Mouse (Mus musculus) myocyte (in vitro differentiated cells): Measurements from ENCODE around the gene Atp8b3. TPM values are rescaled to one million over a fixed set of nuclear protein-coding genes. Genes with fewer than 3 reads are reported as not detected.

Source experiments
- H3K27me3 ChIP-seq: one replicate; pipeline ENCODE4 v1.6.1; 2011; ENCODE audit not compliant: control insufficient read depth, insufficient read depth, insufficient read length
- H3K36me3 ChIP-seq: one replicate; pipeline ENCODE4 v1.6.1; 2011; ENCODE audit not compliant: control insufficient read depth, insufficient read depth
- H3K4me2 ChIP-seq: one replicate; pipeline ENCODE4 v1.6.1; 2011; ENCODE audit warnings: low read depth, control low read depth
- H3K4me3 ChIP-seq: one replicate; pipeline ENCODE4 v1.5.1; 2011; ENCODE audit warnings: mild to moderate bottlenecking, control low read depth, moderate library complexity
- H3K79me2 ChIP-seq: one replicate; pipeline ENCODE4 v1.6.1; 2011; ENCODE audit not compliant: control insufficient read depth, insufficient read depth
- H3ac ChIP-seq: one replicate; pipeline ENCODE4 v1.6.1; 2011; ENCODE audit not compliant: control insufficient read depth, insufficient read length
- CEBPB ChIP-seq: IDR thresholded peaks from 2 replicates; pipeline ENCODE4 v1.6.1; 2011; ENCODE audit warnings: mild to moderate bottlenecking, moderate library complexity; ENCODE audit not compliant: poor library complexity, insufficient read depth, severe bottlenecking
- E2F4 ChIP-seq: IDR thresholded peaks from one replicate; pipeline ENCODE4 v1.6.1; 2011; ENCODE audit warnings: mild to moderate bottlenecking, control low read depth, moderate library complexity; ENCODE audit not compliant: insufficient read depth
- MAX ChIP-seq: IDR thresholded peaks from one replicate; pipeline ENCODE4 v1.6.1; 2011; ENCODE audit warnings: low read depth, mild to moderate bottlenecking, control low read depth
- MYOD1 ChIP-seq, 3 experiments: IDR thresholded peaks; one replicate each; pipeline ENCODE4 v1.6.1; 2011; ENCODE audit warnings: control low read depth in 2 of 3, low read depth in 2 of 3, mild to moderate bottlenecking in 2 of 3, moderate library complexity in 1 of 3; ENCODE audit not compliant: insufficient read length in 2 of 3, control insufficient read depth in 1 of 3
- MYOG ChIP-seq, 3 experiments: IDR thresholded peaks; one replicate each; pipeline ENCODE4 v1.6.1; 2011; ENCODE audit warnings: control low read depth in 2 of 3, low read depth in 2 of 3, mild to moderate bottlenecking in 2 of 3; ENCODE audit not compliant: insufficient read length in 2 of 3, control insufficient read depth in 1 of 3, insufficient read depth in 1 of 3
- POLR2A ChIP-seq: IDR thresholded peaks from one replicate; pipeline ENCODE4 v1.6.1; 2011; ENCODE audit warnings: low read depth, mild to moderate bottlenecking, control low read depth, moderate library complexity; ENCODE audit not compliant: insufficient read length
- POLR2AphosphoS2 ChIP-seq: IDR thresholded peaks from one replicate; pipeline ENCODE4 v1.6.1; 2011; ENCODE audit warnings: low read depth, control low read depth; ENCODE audit not compliant: insufficient read length
- REST ChIP-seq: IDR thresholded peaks from one replicate; pipeline ENCODE4 v1.6.1; 2011; ENCODE audit warnings: mild to moderate bottlenecking, control low read depth, moderate library complexity; ENCODE audit not compliant: insufficient read depth, insufficient read length
- SRF ChIP-seq: IDR thresholded peaks from one replicate; pipeline ENCODE4 v1.6.1; 2011; ENCODE audit warnings: low read depth; ENCODE audit not compliant: control insufficient read depth, insufficient read length
- TCF12 ChIP-seq: IDR thresholded peaks from one replicate; pipeline ENCODE4 v1.6.1; 2011; ENCODE audit warnings: mild to moderate bottlenecking, control low read depth; ENCODE audit not compliant: poor library complexity, insufficient read depth, severe bottlenecking
- TCF3 ChIP-seq: IDR thresholded peaks from one replicate; pipeline ENCODE4 v1.6.1; 2011; ENCODE audit warnings: low read depth, control low read depth; ENCODE audit not compliant: insufficient read length
- USF1 ChIP-seq: IDR thresholded peaks from one replicate; pipeline ENCODE4 v1.6.1; 2011; ENCODE audit warnings: low read depth, mild to moderate bottlenecking, control low read depth, moderate library complexity
- polyA plus RNA-seq: library from polyadenylated mRNA; unstranded; fragments of >200 nt; fragmentation: generic; extraction: Trizol; gene quantifications from one replicate; pipeline ENCODE4 v1.2.1, GENCODE M21; 2012; ENCODE audit warnings: missing spikeins

Atp8b3 gene
- polyA plus RNA-seq, 1 experiment, result 0.08 TPM

GRCm38 (mm10) chr10:80509412-80510272, 29.3 kb downstream of the Atp8b3 start:
- peaks cover 26% of the 10 kb centered on the region for H3K27me3 ChIP-seq

GRCm38 (mm10) chr10:80506222-80506621, 32.7 kb downstream of the Atp8b3 start:
- TF ChIP-seq USF1, result no peak
- no peak for TF ChIP-seq REST
- TF ChIP-seq TCF3, result no peak
- TF ChIP-seq SRF, result no peak
- no peak for TF ChIP-seq CEBPB
- no peak for TF ChIP-seq MAX
- TF ChIP-seq TCF12, result no peak
- no peak for TF ChIP-seq E2F4
- TF ChIP-seq MYOG (IDR thresholded peaks at IDR 0.05; ENCODE audit: control insufficient read depth in 1 of 3, insufficient read depth in 1 of 3, insufficient read length in 2 of 3, low read depth in 2 of 3), result no peak
- TF ChIP-seq MYOD1 (IDR thresholded peaks at IDR 0.05; ENCODE audit: control insufficient read depth in 1 of 3, insufficient read length in 2 of 3, low read depth in 2 of 3), result no peak
- no peak overlapping the region for H3ac ChIP-seq
- H3K27me3 ChIP-seq, result peaks cover 22% of the 10 kb centered on the region
- no peaks in the 10 kb centered on the region for H3K79me2 ChIP-seq
- no peak overlapping the region for H3K4me3 ChIP-seq
- H3K4me2 ChIP-seq, result no peak overlapping the region
- H3K36me3 ChIP-seq, result no peaks in the 10 kb centered on the region

More at GRCm38 (mm10) chr10:80509412-80510272, 29.3 kb downstream of the Atp8b3 start:
- no peak for TF ChIP-seq TCF12
- TF ChIP-seq USF1, result no peak
- no peak for TF ChIP-seq POLR2A
- no peak for TF ChIP-seq CEBPB
- TF ChIP-seq E2F4, result no peak
- peak in 2 of 3 experiments; percentile 28 to 63 for TF ChIP-seq MYOD1 (IDR thresholded peaks at IDR 0.05; ENCODE audit: control insufficient read depth in 1 of 3, insufficient read length in 2 of 3, low read depth in 2 of 3)
- TF ChIP-seq MAX, result no peak
- TF ChIP-seq TCF3, result no peak
- no peak for TF ChIP-seq SRF
- peak in 1 of 3 experiments; percentile 33 for TF ChIP-seq MYOG (IDR thresholded peaks at IDR 0.05; ENCODE audit: control insufficient read depth in 1 of 3, insufficient read depth in 1 of 3, insufficient read length in 2 of 3, low read depth in 2 of 3)
- TF ChIP-seq REST, result no peak
- TF ChIP-seq POLR2AphosphoS2, result no peak
- peak overlapping the region; percentile 99 for H3K4me2 ChIP-seq
- no peaks in the 10 kb centered on the region for H3K36me3 ChIP-seq
- H3K79me2 ChIP-seq, result no peaks in the 10 kb centered on the region
- peak overlapping the region; percentile 17 for H3K4me3 ChIP-seq
- H3ac ChIP-seq, result no peak overlapping the region

- TF ChIP-seq SRF, result no peak
- no peak for TF ChIP-seq POLR2A
- TF ChIP-seq USF1, result no peak
- TF ChIP-seq TCF3, result no peak
- no peak for TF ChIP-seq MYOD1 (IDR thresholded peaks at IDR 0.05; ENCODE audit: control insufficient read depth in 1 of 3, insufficient read length in 2 of 3, low read depth in 2 of 3)
- no peak for TF ChIP-seq REST
- no peak for TF ChIP-seq MAX
- TF ChIP-seq CEBPB, result no peak
- Histone ChIP-seq H3K4me2 (no peak overlapping the region), H3ac (no peak overlapping the region), H3K27me3 (peaks cover 37% of the 10 kb centered on the region), H3K36me3 (no peaks in the 10 kb centered on the region), H3K4me3 (no peak overlapping the region), H3K79me2 (no peaks in the 10 kb centered on the region)
Observed at GRCm38 (mm10) chr10:80504724-80505123, 34.2 kb downstream of the Atp8b3 start.

GRCm38 (mm10) chr10:80503599-80504220, 35.2 kb downstream of the Atp8b3 start:
- H3K79me2 ChIP-seq, result no peaks in the 10 kb centered on the region
- H3K27me3 ChIP-seq, result peaks cover 48% of the 10 kb centered on the region
- no peaks in the 10 kb centered on the region for H3K36me3 ChIP-seq
- no peak for TF ChIP-seq E2F4
- no peak for TF ChIP-seq MYOG (IDR thresholded peaks at IDR 0.05; ENCODE audit: control insufficient read depth in 1 of 3, insufficient read depth in 1 of 3, insufficient read length in 2 of 3, low read depth in 2 of 3)
- TF ChIP-seq MYOD1 (IDR thresholded peaks at IDR 0.05; ENCODE audit: control insufficient read depth in 1 of 3, insufficient read length in 2 of 3, low read depth in 2 of 3), result no peak
- TF ChIP-seq TCF3, result no peak
- no peak for TF ChIP-seq POLR2A
- TF ChIP-seq SRF, result no peak
- no peak for TF ChIP-seq POLR2AphosphoS2
- no peak overlapping the region for H3ac ChIP-seq
- no peak overlapping the region for H3K4me3 ChIP-seq
- no peak overlapping the region for H3K4me2 ChIP-seq

- no peaks in the 10 kb centered on the region for H3K36me3 ChIP-seq
- peaks cover 56% of the 10 kb centered on the region for H3K27me3 ChIP-seq
- H3ac ChIP-seq, result no peak overlapping the region
- no peaks in the 10 kb centered on the region for H3K79me2 ChIP-seq
- peak overlapping the region; percentile 27 for H3K4me2 ChIP-seq
- no peak overlapping the region for H3K4me3 ChIP-seq
- TF ChIP-seq CEBPB (no peak), REST (no peak), MAX (no peak), POLR2AphosphoS2 (no peak), TCF12 (no peak), SRF (no peak), MYOG (IDR thresholded peaks at IDR 0.05; ENCODE audit: control insufficient read depth in 1 of 3, insufficient read depth in 1 of 3, insufficient read length in 2 of 3, low read depth in 2 of 3) (no peak), TCF3 (no peak)
Observed at GRCm38 (mm10) chr10:80502819-80503314, 36.1 kb downstream of the Atp8b3 start.
